11 mouse cellular contexts compared by ENCODE assay signal in the genomic region with DNA sequence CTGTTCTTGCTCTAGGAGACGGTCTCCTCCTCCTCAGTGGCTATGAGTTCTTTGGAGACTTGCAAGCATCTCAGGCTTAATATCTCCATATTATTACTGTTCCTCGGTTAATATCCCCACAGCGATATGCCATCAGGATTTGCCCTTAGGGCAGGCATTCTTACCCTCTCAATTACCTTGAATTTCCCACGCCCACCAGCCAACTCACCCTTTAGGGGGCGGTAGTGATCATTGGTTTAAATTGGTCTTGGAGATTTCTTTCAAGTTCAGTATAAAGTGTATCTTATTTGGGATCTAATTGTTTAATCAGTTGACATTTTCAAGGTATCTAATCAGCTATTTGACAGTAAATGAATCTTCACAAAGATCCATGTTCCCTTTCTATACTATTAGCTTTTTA.
A peak's percentile ranks its signal among the peaks of the same experiment; 100 is the strongest.
DNase-seq lines count a peak whose midpoint lies in the region; TF ChIP-seq lines count a peak whose summit lies in the region.
"Had no signal": no experiment of that assay in that cellular context is flagged by ENCODE, and none has a peak within 500 bp of the region (broad histone marks: within the 10 kb centered on the region; RNA-seq: fewer than 3 reads in every experiment).

No protein-coding gene starts in this region.

- WGBS in limb, embryonic 10.5 days, result 78% methylated on average over 5 of the region's 5 CpGs

- no peaks in the 10 kb centered on the region for H3K36me3 ChIP-seq in limb, embryonic 10.5 days
- H3K36me3 ChIP-seq: midbrain, embryonic 12.5 days had no signal

- no peaks in the 10 kb centered on the region for H3K9me3 ChIP-seq in limb, embryonic 10.5 days (replicated peaks)
- H3K9me3 ChIP-seq: midbrain, embryonic 12.5 days had no signal

- TF ChIP-seq CTCF in gastrocnemius, adult 2 months (IDR thresholded peaks at IDR 0.05), result peak; percentile 48
- TF ChIP-seq CTCF in layer of hippocampus, adult 2 months (conservative IDR thresholded peaks at IDR 0.05), result peak; percentile 67

- H3K27ac ChIP-seq in gastrocnemius, adult 2 months, result no peak overlapping the region
- H3K27ac ChIP-seq in layer of hippocampus, adult 2 months, result peak overlapping the region; percentile 95
- H3K27ac ChIP-seq in limb, embryonic 10.5 days, result no peak overlapping the region

- intact Hi-C loops in gastrocnemius, adult 2 months (cut with DNase I), result no loop called here
- intact Hi-C loops in gastrocnemius, postnatal 36 days (cut with DNase I), result loop anchor here (10.0 kb wide), 1 partner anchor 120 kb away; no protein-coding TSS in a partner anchor

- H3K27me3 ChIP-seq in limb, embryonic 10.5 days (ENCODE audit: low read depth, poor library complexity, severe bottlenecking), result peaks cover 22% of the 10 kb centered on the region; the same call in 1 of the 2 replicates
- H3K27me3 ChIP-seq: midbrain, embryonic 12.5 days had no signal

- H3K4me3 ChIP-seq in gastrocnemius, adult 2 months, result no peak overlapping the region
- H3K4me3 ChIP-seq in layer of hippocampus, adult 2 months, result no peak overlapping the region
- no peak overlapping the region for H3K4me3 ChIP-seq in limb, embryonic 10.5 days
- H3K4me3 ChIP-seq: erythroblast, embryonic 14.5 days; midbrain, embryonic 12.5 days had no signal

- peaks cover 30% of the 10 kb centered on the region for H3K4me1 ChIP-seq in limb, embryonic 10.5 days

- no peak for DNase-seq in gastrocnemius, adult 2 months
- DNase-seq in gastrocnemius, postnatal 36 days, result no peak
- DNase-seq in layer of hippocampus, adult 2 months (ENCODE audit: low spot score in 2 of 2), result no peak
- no peak for DNase-seq in layer of hippocampus, postnatal 36 days
- DNase-seq in ES-CJ7 (ENCODE audit: low read depth, low spot score), result peak; percentile 52
- peak; percentile 25 to 55 for DNase-seq in cerebellum, postnatal 14 days
- no peak for DNase-seq in limb, embryonic 10.5 days (ENCODE audit: low spot score)
- DNase-seq in right cerebral cortex, adult 18-20 months, result no peak
- DNase-seq: lung, postnatal 36 days had no signal

Comparison
In these comparisons a context has a peak if more than half of its experiments do, and no peak if none do; other contexts are left out.
1. DNase-seq: peak in ES-CJ7 (single experiment) and cerebellum, postnatal 14 days (2 of 2); none in gastrocnemius, adult 2 months (single experiment), gastrocnemius, postnatal 36 days (0 of 2), layer of hippocampus, adult 2 months (0 of 2), layer of hippocampus, postnatal 36 days (0 of 2), limb, embryonic 10.5 days (single experiment) and right cerebral cortex, adult 18-20 months (single experiment).